ENCODE assay signal across 8 mouse cellular contexts in genomic region chr17:67354451-67355011, GRCm38 (mm10). TPM values are rescaled to one million over a fixed set of nuclear protein-coding genes. Genes with fewer than 3 reads are reported as not detected.
DNase-seq lines count a peak whose midpoint lies in the region; ATAC-seq and TF ChIP-seq lines count a peak whose summit lies in the region.

Gene Ptprm, minus strand, starts transcription at chr17:67354457.

- TF ChIP-seq POLR2A in bone marrow macrophage, adult 2 months (IDR thresholded peaks at IDR 0.05; ENCODE audit: borderline replicate concordance, low read depth, low read length), result no peak

- no peak within 1 kb of the TSS for H3K27ac ChIP-seq in bone marrow macrophage, adult 2 months (ENCODE audit: insufficient read depth, low read depth, low read length)
- H3K27ac ChIP-seq in embryonic facial prominence, embryonic 10.5 days (replicated peaks), result peak within 1 kb of the TSS; percentile 91
- H3K27ac ChIP-seq in intestine, embryonic 16.5 days (ENCODE audit: low read length), result peak within 1 kb of the TSS; percentile 73

- ATAC-seq in granulocyte monocyte progenitor cell, adult 5-6 weeks (replicated peaks; ENCODE audit: poor library complexity, severe bottlenecking), result peak; percentile 70
- ATAC-seq in intestine, embryonic 16.5 days, result peak; percentile 96
- peak; percentile 66 for ATAC-seq in megakaryocyte-erythroid progenitor cell, adult 5-6 weeks (replicated peaks; ENCODE audit: low FRiP score, low TSS enrichment, poor library complexity, severe bottlenecking)

- peak within 1 kb of the TSS; percentile 93 for H3K4me2 ChIP-seq in intestine, embryonic 16.5 days (ENCODE audit: low read depth, low read length)

- H3K4me1 ChIP-seq in bone marrow macrophage, adult 2 months (ENCODE audit: control insufficient read depth, insufficient read depth, low read length), result no peaks in the 10 kb centered on the region
- H3K4me1 ChIP-seq in embryonic facial prominence, embryonic 10.5 days, result peaks cover 34% of the 10 kb centered on the region
- peaks cover 12% of the 10 kb centered on the region for H3K4me1 ChIP-seq in intestine, embryonic 16.5 days (ENCODE audit: control insufficient read depth, insufficient read depth, low read length)

- peak; percentile 89 for DNase-seq in embryonic facial prominence, embryonic 10.5 days (ENCODE audit: low spot score)
- DNase-seq in left cerebral cortex, postnatal 25 days (ENCODE audit: low spot score in 2 of 2), result peak; percentile 62 to 82
- DNase-seq in skeletal muscle tissue, adult 2 months (ENCODE audit: low read depth, low spot score), result peak; percentile 62
- DNase-seq in MN1 (ENCODE audit: low spot score), result no peak

- no peaks in the 10 kb centered on the region for H3K9me3 ChIP-seq in embryonic facial prominence, embryonic 10.5 days
- no peaks in the 10 kb centered on the region for H3K9me3 ChIP-seq in intestine, embryonic 16.5 days (ENCODE audit: control insufficient read depth, low read length)

- intact Hi-C loops in left cerebral cortex, postnatal 25 days (cut with DNase I), result loop anchor here (1.0 to 10.0 kb wide), 6 partner anchors 103 to 670 kb away; no protein-coding TSS in a partner anchor

- peak within 1 kb of the TSS; percentile 84 for H3K9ac ChIP-seq in intestine, embryonic 16.5 days (ENCODE audit: low read depth, low read length)

- 0 out of 2 replicates have a peak within 1 kb of the TSS, but pooled peaks have one; percentile 5 for H3K4me3 ChIP-seq in bone marrow macrophage, adult 2 months (ENCODE audit: insufficient read depth, low read length)
- H3K4me3 ChIP-seq in embryonic facial prominence, embryonic 10.5 days, result peak within 1 kb of the TSS; percentile 86
- peak within 1 kb of the TSS; percentile 81 for H3K4me3 ChIP-seq in intestine, embryonic 16.5 days (ENCODE audit: low read length)

- under 1% methylated on average over 73 of the region's 73 CpGs for WGBS in embryonic facial prominence, embryonic 10.5 days
- under 1% methylated on average over 66 of the region's 73 CpGs for WGBS in intestine, embryonic 16.5 days

- no peak for TF ChIP-seq CTCF in bone marrow macrophage, adult 2 months (IDR thresholded peaks at IDR 0.05; ENCODE audit: low read depth, low read length)

- H3K36me3 ChIP-seq in embryonic facial prominence, embryonic 10.5 days (replicated peaks), result no peaks in the 10 kb centered on the region
- no peaks in the 10 kb centered on the region for H3K36me3 ChIP-seq in intestine, embryonic 16.5 days (ENCODE audit: control insufficient read depth, insufficient read depth, low read length)

- peaks cover 36% of the 10 kb centered on the region for H3K27me3 ChIP-seq in embryonic facial prominence, embryonic 10.5 days (replicated peaks; ENCODE audit: low read depth, poor library complexity, severe bottlenecking)
- peaks cover 11% of the 10 kb centered on the region; the same call in 1 of the 2 replicates for H3K27me3 ChIP-seq in intestine, embryonic 16.5 days (replicated peaks; ENCODE audit: control insufficient read depth, insufficient read depth, low read length)

RNA-seq across cellular contexts. Expression of gene Ptprm, which starts in this region (rescaled TPM):
- 0.34 and 0.57 TPM in 2 replicates for polyA plus RNA-seq in bone marrow macrophage, adult 2 months (2012; ENCODE audit: insufficient read depth, insufficient read length, missing spikeins)
- polyA plus RNA-seq in embryonic facial prominence, embryonic 10.5 days (2016; fragmentation: Nextera tagmentation; extraction: Ambion mirVana), result 9.7 and 10.6 TPM in 2 replicates
- 0.15 TPM in 1 of 2 replicates, not detected in the other for total RNA-seq in granulocyte monocyte progenitor cell, adult 5-6 weeks (2014; fragmentation: Nextera tagmentation)
- total RNA-seq in granulocyte monocyte progenitor cell, adult 5-6 weeks (2017), result 0.36 and 0.52 TPM in 2 replicates
- 7.0 and 8.5 TPM in 2 replicates for polyA plus RNA-seq in intestine, embryonic 16.5 days (2015; fragmentation: Nextera tagmentation; extraction: Ambion mirVana)
- 10 to 100 TPM; 31.6 to 37.3 TPM for total RNA-seq in left cerebral cortex, postnatal 25 days (2021)
- total RNA-seq in megakaryocyte-erythroid progenitor cell, adult 5-6 weeks (2014; fragmentation: Nextera tagmentation), result not detected in 2 replicates
- total RNA-seq in megakaryocyte-erythroid progenitor cell, adult 5-6 weeks (2017), result not detected in 2 replicates

Comparison
In these comparisons a context has a peak if more than half of its experiments do, and no peak if none do; other contexts are left out.
1. RNA of gene Ptprm (total RNA-seq): 31.6 to 37.3 TPM in left cerebral cortex, postnatal 25 days; 0.15 to 0.52 TPM in granulocyte monocyte progenitor cell, adult 5-6 weeks and not detected in megakaryocyte-erythroid progenitor cell, adult 5-6 weeks; every median in the first group is over 10 times any median in the second.
2. Peak in ATAC-seq in granulocyte monocyte progenitor cell, adult 5-6 weeks; RNA of the gene not detected or under 1 TPM.
3. Peak in ATAC-seq in megakaryocyte-erythroid progenitor cell, adult 5-6 weeks; RNA of the gene not detected or under 1 TPM.
4. H3K4me3 ChIP-seq: peak in every context shown above with its lines; median percentile 86 in embryonic facial prominence, embryonic 10.5 days; 81 in intestine, embryonic 16.5 days; 5 in bone marrow macrophage, adult 2 months.
5. Peak in every context shown above with its lines, with median percentiles within 50 percentile points of each other: ATAC-seq.